19 mouse cellular contexts compared by ENCODE assay signal in genomic region chr17:29843419-29844162, GRCm38 (mm10).
"Had no signal": no experiment of that assay in that cellular context is flagged by ENCODE, and none has a peak within 500 bp of the region (broad histone marks: within the 10 kb centered on the region; RNA-seq: fewer than 3 reads in every experiment).

No protein-coding gene starts in this region.

- H3K9me3 ChIP-seq: liver, embryonic 15.5 days; lung, embryonic 15.5 days; megakaryocyte, embryonic 14.5 days; midbrain, embryonic 13.5 days; neural tube, embryonic 13.5 days; stomach, embryonic 15.5 days had no signal

- DNase-seq: liver, postnatal 0 days; lung, adult 2 months; lung, postnatal 14 days; lung, postnatal 36 days; right cerebral cortex, postnatal 14 days; thymus, adult 2 months; thymus, postnatal 25 days; thymus, postnatal 4 days had no signal

- ATAC-seq: liver, postnatal 0 days; lung, postnatal 0 days; midbrain, embryonic 13.5 days; midbrain, embryonic 16.5 days had no signal

- H3K36me3 ChIP-seq: liver, embryonic 15.5 days; lung, embryonic 15.5 days; neural tube, embryonic 13.5 days; stomach, embryonic 15.5 days had no signal

- H3K27me3 ChIP-seq: lung, embryonic 15.5 days; midbrain, embryonic 13.5 days; stomach, embryonic 15.5 days had no signal

- H3K4me3 ChIP-seq: liver, embryonic 15.5 days; lung, embryonic 15.5 days; midbrain, embryonic 13.5 days; neural tube, embryonic 13.5 days; stomach, embryonic 15.5 days had no signal

- H3K4me2 ChIP-seq: liver, embryonic 15.5 days; lung, embryonic 15.5 days; midbrain, embryonic 11.5 days; midbrain, embryonic 13.5 days; neural tube, embryonic 13.5 days; stomach, embryonic 15.5 days had no signal

- H3K9ac ChIP-seq: liver, embryonic 15.5 days; liver, postnatal 0 days; lung, embryonic 15.5 days; midbrain, embryonic 13.5 days; neural tube, embryonic 13.5 days; stomach, embryonic 15.5 days had no signal

- H3K27ac ChIP-seq: liver, embryonic 15.5 days; lung, embryonic 15.5 days; macrophage; midbrain, embryonic 13.5 days; neural tube, embryonic 13.5 days; stomach, embryonic 15.5 days; stomach, postnatal 0 days had no signal
